Mouse (Mus musculus) cortical plate, adult 2 months (tissue): Measurements from ENCODE around the gene Ppargc1a.

Experiments used
- CTCF ChIP-seq: fragments of 200-500 bp; IDR thresholded peaks from 2 replicates; pipeline ENCODE4 v1.5.1; 2011; ENCODE audit warnings: mild to moderate bottlenecking, control low read depth, low read length; ENCODE audit not compliant: insufficient read depth; ENCODE audit errors: extremely low read depth
- POLR2A ChIP-seq: fragments of 200-500 bp; IDR thresholded peaks from 2 replicates; pipeline ENCODE4 v1.6.1; 2011; ENCODE audit warnings: mild to moderate bottlenecking, low read length, control low read depth; ENCODE audit not compliant: insufficient read depth; ENCODE audit errors: extremely low read depth

- no peak for TF ChIP-seq POLR2A
- TF ChIP-seq CTCF, result no peak
These were observed 23.3 kb downstream of the Ppargc1a start for GRCm38 (mm10) chr5:51544141-51544735.
